Mouse (Mus musculus) hindbrain, embryonic 15.5 days (tissue): ENCODE results near the gene Plxnc1. TPM values are rescaled to one million over a fixed set of nuclear protein-coding genes. Genes with fewer than 3 reads are reported as not detected.

ENCODE experiments used
- ATAC-seq: fragments of 200-750 bp; cut with Nextera tagmentation; 2 replicates; pipeline ENCODE4 v1.8.0; 2017; ENCODE audit warnings: low read depth, moderate number of reproducible peaks, moderate TSS enrichment; ENCODE audit not compliant: low FRiP score
- H3K27ac ChIP-seq: fragments of 300-500 bp; sonication (generic); replicated peaks from 2 replicates; pipeline ENCODE4 v1.5.1; 2015; ENCODE audit warnings: mild to moderate bottlenecking, inconsistent platforms
- H3K27me3 ChIP-seq: fragments of 300-500 bp; sonication (generic); 2 replicates; pipeline ENCODE4 v1.6.1; 2015; ENCODE audit warnings: control low read depth, inconsistent platforms
- H3K36me3 ChIP-seq: fragments of 300-500 bp; sonication (generic); 2 replicates; pipeline ENCODE4 v1.6.1; 2015; ENCODE audit warnings: control low read depth, inconsistent platforms
- H3K4me1 ChIP-seq: fragments of 300-500 bp; sonication (generic); replicated peaks from 2 replicates; pipeline ENCODE4 v1.6.1; 2015; ENCODE audit warnings: control low read depth, inconsistent platforms
- H3K4me2 ChIP-seq: fragments of 300-500 bp; sonication (generic); 2 replicates; pipeline ENCODE4 v1.6.1; 2015; ENCODE audit warnings: moderate library complexity, mild to moderate bottlenecking, inconsistent platforms
- H3K4me3 ChIP-seq: fragments of 300-500 bp; sonication (generic); 2 replicates; pipeline ENCODE4 v1.5.1; 2015; ENCODE audit warnings: mild to moderate bottlenecking, inconsistent platforms
- H3K9ac ChIP-seq: fragments of 300-500 bp; sonication (generic); 2 replicates; pipeline ENCODE4 v1.6.1; 2015; ENCODE audit warnings: inconsistent platforms
- H3K9me3 ChIP-seq: fragments of 300-500 bp; sonication (generic); 2 replicates; pipeline ENCODE4 v1.6.1; 2016; ENCODE audit warnings: control low read depth, inconsistent platforms
- WGBS: fragments of 180-500 bp; shearing (Covaris S2); methylation state at CpG from one replicate; pipeline ENCODE4 v1.1.7; 2015; 5-methylcytosine and 5-hydroxymethylcytosine counted together
- polyA plus RNA-seq: library from polyadenylated mRNA; unstranded; fragments of >200 nt; fragmentation: Nextera tagmentation; extraction: Ambion mirVana; gene quantifications from 2 replicates; pipeline ENCODE4 v1.2.1, GENCODE M21; 2015

Plxnc1 gene
- polyA plus RNA-seq, 1 experiment from 2014 or later, result 12.5 TPM

DNA sequence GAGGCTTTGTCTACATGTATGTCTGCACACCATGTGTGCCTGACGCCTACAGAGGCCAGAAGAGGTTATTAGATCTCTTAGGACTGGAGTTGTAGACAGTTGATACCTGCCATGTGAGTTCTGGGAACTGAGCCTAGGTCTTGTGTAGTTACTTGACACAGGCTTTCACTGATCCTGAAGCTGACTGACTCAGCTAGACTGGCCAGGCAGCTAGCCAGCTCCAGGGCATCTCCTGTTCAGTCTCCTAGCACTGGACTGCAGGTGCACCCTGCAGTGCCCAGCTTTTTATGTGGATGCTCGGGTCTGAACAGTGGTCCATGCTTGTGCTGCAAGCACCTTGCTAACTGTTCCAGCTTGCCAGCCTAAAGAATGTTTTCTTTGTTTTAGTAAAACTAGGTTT is 197.6 kb downstream of the Plxnc1 start:
- Histone ChIP-seq H3K4me1 (no peaks in the 10 kb centered on the region), H3K4me2 (no peak overlapping the region), H3K9ac (no peak overlapping the region), H3K27ac (no peak overlapping the region), H3K9me3 (no peaks in the 10 kb centered on the region), H3K4me3 (no peak overlapping the region), H3K36me3 (peaks cover 9% of the 10 kb centered on the region; the same call in 1 of the 2 replicates), H3K27me3 (no peaks in the 10 kb centered on the region)
- no peak for ATAC-seq
- WGBS, result 84% methylated on average over 2 of the region's 2 CpGs

DNA sequence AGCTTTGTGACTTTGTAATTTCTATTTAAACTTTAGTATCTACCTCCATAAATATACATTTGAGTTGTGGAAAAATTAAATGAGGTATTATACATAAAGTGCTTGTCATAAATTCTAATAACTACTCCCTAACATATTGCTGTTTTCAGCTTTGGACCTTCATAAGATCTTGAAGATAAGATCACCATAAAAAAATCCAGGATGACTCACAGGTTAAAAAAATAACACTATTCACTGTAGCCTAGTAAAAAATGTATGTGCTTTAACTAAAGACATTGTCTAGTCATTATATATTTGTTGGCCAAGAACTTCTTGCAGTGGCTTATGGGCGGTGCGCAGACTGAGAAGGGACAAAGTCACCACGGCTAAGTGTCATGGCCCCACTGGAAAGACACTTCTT is 203.2 kb downstream of the Plxnc1 start:
- H3K9ac ChIP-seq, result no peak overlapping the region
- H3K9me3 ChIP-seq, result no peaks in the 10 kb centered on the region
- H3K27me3 ChIP-seq, result no peaks in the 10 kb centered on the region
- H3K4me1 ChIP-seq, result no peaks in the 10 kb centered on the region
- no peak overlapping the region for H3K27ac ChIP-seq
- no peak overlapping the region for H3K4me3 ChIP-seq
- no peak for ATAC-seq
- WGBS, result 97% methylated on average over 3 of the region's 3 CpGs
- no peaks in the 10 kb centered on the region for H3K36me3 ChIP-seq
- H3K4me2 ChIP-seq, result no peak overlapping the region
